Mouse (Mus musculus): ENCODE results near the gene Aarsd1. TPM values are rescaled to one million over a fixed set of nuclear protein-coding genes. Genes with fewer than 3 reads are reported as not detected.

The Aarsd1 gene
- polyA plus RNA-seq, 1 experiment from 2014 or later, result 31.0 TPM

Small RNAs within 50 kb of the gene (microRNA-seq; reads per million reads assigned to microRNA genes)
- gene Mir6929, result not detected

Other genes starting within 250 kb of the Aarsd1 start
- gene Cntnap1, start 247.1 kb downstream of the Aarsd1 start, polyA plus RNA-seq (2015; fragmentation: Nextera tagmentation; extraction: Ambion mirVana), result 0.11 and 0.17 TPM in 2 replicates
- 1.1 and 1.7 TPM in 2 replicates for gene Plekhh3, start 246.3 kb downstream of the Aarsd1 start, polyA plus RNA-seq (2015; fragmentation: Nextera tagmentation; extraction: Ambion mirVana)
- 0.05 and 0.08 TPM in 2 replicates for gene Ccr10, start 242.2 kb downstream of the Aarsd1 start, polyA plus RNA-seq (2015; fragmentation: Nextera tagmentation; extraction: Ambion mirVana)
- 10.8 and 12.5 TPM in 2 replicates for gene Ezh1, start 191.2 kb downstream of the Aarsd1 start, polyA plus RNA-seq (2015; fragmentation: Nextera tagmentation; extraction: Ambion mirVana)
- gene Ramp2, start 171.6 kb downstream of the Aarsd1 start, polyA plus RNA-seq (2015; fragmentation: Nextera tagmentation; extraction: Ambion mirVana), result 20.8 and 21.8 TPM in 2 replicates
- 72.2 and 75.2 TPM in 2 replicates for gene Vps25, start 163.9 kb downstream of the Aarsd1 start, polyA plus RNA-seq (2015; fragmentation: Nextera tagmentation; extraction: Ambion mirVana)
- 4.3 and 5.4 TPM in 2 replicates for gene Wnk4, start 157.0 kb downstream of the Aarsd1 start, polyA plus RNA-seq (2015; fragmentation: Nextera tagmentation; extraction: Ambion mirVana)
- 0.70 and 0.74 TPM in 2 replicates for gene Cntd1, start 138.6 kb downstream of the Aarsd1 start, polyA plus RNA-seq (2015; fragmentation: Nextera tagmentation; extraction: Ambion mirVana)
- gene Coa3, start 138.5 kb downstream of the Aarsd1 start, polyA plus RNA-seq (2015; fragmentation: Nextera tagmentation; extraction: Ambion mirVana), result 77.7 and 79.9 TPM in 2 replicates
- 89.6 and 93.6 TPM in 2 replicates for gene Becn1, start 115.3 kb downstream of the Aarsd1 start, polyA plus RNA-seq (2015; fragmentation: Nextera tagmentation; extraction: Ambion mirVana)
- 162 and 170 TPM in 2 replicates for gene Psme3, start 101.4 kb downstream of the Aarsd1 start, polyA plus RNA-seq (2015; fragmentation: Nextera tagmentation; extraction: Ambion mirVana)
- 1.5 and 1.8 TPM in 2 replicates for gene Aoc2, start 92.6 kb downstream of the Aarsd1 start, polyA plus RNA-seq (2015; fragmentation: Nextera tagmentation; extraction: Ambion mirVana)
- 0.05 TPM in 2 replicates for gene Aoc3, start 87.0 kb downstream of the Aarsd1 start, polyA plus RNA-seq (2015; fragmentation: Nextera tagmentation; extraction: Ambion mirVana)
- 0.15 and 0.26 TPM in 2 replicates for gene G6pc, start 50.1 kb downstream of the Aarsd1 start, polyA plus RNA-seq (2015; fragmentation: Nextera tagmentation; extraction: Ambion mirVana)
- gene Gm27029, start 7.2 kb upstream of the Aarsd1 start, polyA plus RNA-seq (2015; fragmentation: Nextera tagmentation; extraction: Ambion mirVana), result 2.2 TPM in 2 replicates
- 4.7 and 5.2 TPM in 2 replicates for gene Rundc1, start 7.5 kb upstream of the Aarsd1 start, polyA plus RNA-seq (2015; fragmentation: Nextera tagmentation; extraction: Ambion mirVana)
- gene Ptges3l, start 7.7 kb upstream of the Aarsd1 start, polyA plus RNA-seq (2015; fragmentation: Nextera tagmentation; extraction: Ambion mirVana), result 0.82 and 2.0 TPM in 2 replicates
- gene Rpl27, start 24.7 kb upstream of the Aarsd1 start, polyA plus RNA-seq (2015; fragmentation: Nextera tagmentation; extraction: Ambion mirVana), result 138 and 160 TPM in 2 replicates
- gene Ifi35, start 30.8 kb upstream of the Aarsd1 start, polyA plus RNA-seq (2015; fragmentation: Nextera tagmentation; extraction: Ambion mirVana), result 22.4 and 26.5 TPM in 2 replicates
- gene Rnd2, start 47.4 kb upstream of the Aarsd1 start, polyA plus RNA-seq (2015; fragmentation: Nextera tagmentation; extraction: Ambion mirVana), result 1.4 and 1.7 TPM in 2 replicates
- 10.2 and 12.3 TPM in 2 replicates for gene Vat1, start 48.6 kb upstream of the Aarsd1 start, polyA plus RNA-seq (2015; fragmentation: Nextera tagmentation; extraction: Ambion mirVana)
- gene Brca1, start 134.3 kb upstream of the Aarsd1 start, polyA plus RNA-seq (2015; fragmentation: Nextera tagmentation; extraction: Ambion mirVana), result 10.5 and 11.3 TPM in 2 replicates
- 46.9 and 52.5 TPM in 2 replicates for gene Nbr1, start 134.5 kb upstream of the Aarsd1 start, polyA plus RNA-seq (2015; fragmentation: Nextera tagmentation; extraction: Ambion mirVana)
- 7.4 and 8.0 TPM in 2 replicates for gene Tmem106a, start 164.6 kb upstream of the Aarsd1 start, polyA plus RNA-seq (2015; fragmentation: Nextera tagmentation; extraction: Ambion mirVana)
- 0.15 TPM in 1 of 2 replicates, not detected in the other for gene Gm11634, start 181.6 kb upstream of the Aarsd1 start, polyA plus RNA-seq (2015; fragmentation: Nextera tagmentation; extraction: Ambion mirVana)
- gene Rdm1, start 209.6 kb upstream of the Aarsd1 start, polyA plus RNA-seq (2015; fragmentation: Nextera tagmentation; extraction: Ambion mirVana), result 10.1 and 13.2 TPM in 2 replicates
- gene Arl4d, start 247.9 kb upstream of the Aarsd1 start, polyA plus RNA-seq (2015; fragmentation: Nextera tagmentation; extraction: Ambion mirVana), result 0.99 and 1.3 TPM in 2 replicates